In genomic region chr10:71361836-71362562, GRCm38 (mm10) we compare ENCODE assay signal across 9 mouse cellular contexts. TPM values are rescaled to one million over a fixed set of nuclear protein-coding genes. Genes with fewer than 3 reads are reported as not detected.
DNase-seq lines count a peak whose midpoint lies in the region; ATAC-seq lines count a peak whose summit lies in the region.
"Had no signal": no experiment of that assay in that cellular context is flagged by ENCODE, and none has a peak within 500 bp of the region (broad histone marks: within the 10 kb centered on the region; RNA-seq: fewer than 3 reads in every experiment).

No protein-coding gene starts in this region.

- H3K9me3 ChIP-seq in kidney, embryonic 16.5 days (ENCODE audit: low read length): no peaks in the 10 kb centered on the region
- no peaks in the 10 kb centered on the region for H3K9me3 ChIP-seq in forebrain, embryonic 10.5 days
- H3K9me3 ChIP-seq in hindbrain, embryonic 15.5 days: no peaks in the 10 kb centered on the region

- 0 out of 2 replicates have a peak, but pooled peaks have one; percentile 33 for ATAC-seq in kidney, embryonic 16.5 days (ENCODE audit: low FRiP score, low TSS enrichment)
- no peak for ATAC-seq in hindbrain, embryonic 15.5 days (ENCODE audit: low FRiP score, low read depth)

- H3K4me3 ChIP-seq in kidney, embryonic 16.5 days (ENCODE audit: low read length): no peak overlapping the region
- H3K4me3 ChIP-seq in forebrain, embryonic 10.5 days: peak overlapping the region; percentile 23; the same call in 1 of the 2 replicates
- 0 out of 2 replicates have a peak overlapping the region, but pooled peaks have one; percentile 14 for H3K4me3 ChIP-seq in hindbrain, embryonic 15.5 days
- no peak overlapping the region for H3K4me3 ChIP-seq in macrophage (ENCODE audit: inconsistent target)

- peaks cover 18% of the 10 kb centered on the region; the same call in 1 of the 2 replicates for H3K4me1 ChIP-seq in kidney, embryonic 16.5 days (ENCODE audit: insufficient read depth, low read length)
- H3K4me1 ChIP-seq in forebrain, embryonic 10.5 days: peaks cover 14% of the 10 kb centered on the region
- peaks cover 18% of the 10 kb centered on the region for H3K4me1 ChIP-seq in hindbrain, embryonic 15.5 days (replicated peaks)

- H3K9ac ChIP-seq in kidney, embryonic 16.5 days (replicated peaks; ENCODE audit: low read length): no peak overlapping the region
- no peak overlapping the region for H3K9ac ChIP-seq in hindbrain, embryonic 15.5 days
- H3K9ac ChIP-seq: liver, embryonic 14.5 days had no signal

- H3K36me3 ChIP-seq in kidney, embryonic 16.5 days (ENCODE audit: insufficient read depth, low read length): peaks cover 6% of the 10 kb centered on the region; the same call in 1 of the 2 replicates
- peaks cover 29% of the 10 kb centered on the region for H3K36me3 ChIP-seq in forebrain, embryonic 10.5 days (replicated peaks)
- H3K36me3 ChIP-seq in hindbrain, embryonic 15.5 days: 0 out of 2 replicates have a peak, but pooled peaks cover 11% of the 10 kb centered on the region
- H3K36me3 ChIP-seq in macrophage (ENCODE audit: inconsistent target): peaks cover 18% of the 10 kb centered on the region; the same call in 1 of the 2 replicates

- no peak overlapping the region for H3K27ac ChIP-seq in kidney, embryonic 16.5 days (ENCODE audit: low read length)
- no peak overlapping the region; the same call in 1 of the 2 replicates for H3K27ac ChIP-seq in forebrain, embryonic 10.5 days
- H3K27ac ChIP-seq in hindbrain, embryonic 15.5 days (replicated peaks): no peak overlapping the region
- peak overlapping the region; percentile 35 for H3K27ac ChIP-seq in macrophage
- H3K27ac ChIP-seq: liver, embryonic 14.5 days had no signal

- H3K27me3 ChIP-seq in kidney, embryonic 16.5 days (ENCODE audit: insufficient read depth, low read length): no peaks in the 10 kb centered on the region
- no peaks in the 10 kb centered on the region for H3K27me3 ChIP-seq in forebrain, embryonic 10.5 days (ENCODE audit: poor library complexity, severe bottlenecking)
- no peaks in the 10 kb centered on the region for H3K27me3 ChIP-seq in hindbrain, embryonic 15.5 days

- no peak for DNase-seq in kidney, adult 18-20 months
- DNase-seq in forebrain, embryonic 10.5 days (ENCODE audit: extremely low spot score, low spot score): no peak
- DNase-seq in MN1 (ENCODE audit: low spot score): no peak
- no peak for DNase-seq in adrenal gland, adult 8-10 months
- no peak for DNase-seq in urinary bladder, adult 2 months (ENCODE audit: low spot score)

- peaks cover 93% of the 10 kb centered on the region for H3K79me2 ChIP-seq in macrophage (ENCODE audit: inconsistent target)

- WGBS in kidney, embryonic 16.5 days: 28% methylated on average over 18 of the region's 18 CpGs
- 17% methylated on average over 18 of the region's 18 CpGs for WGBS in forebrain, embryonic 10.5 days
- WGBS in hindbrain, embryonic 15.5 days: 20% methylated on average over 18 of the region's 18 CpGs
- WGBS in macrophage (ENCODE audit: missing documents): 57% methylated on average over 18 of the region's 18 CpGs

- peak overlapping the region; percentile 41 for H3K4me2 ChIP-seq in kidney, embryonic 16.5 days (replicated peaks; ENCODE audit: low read depth, low read length)
- peak overlapping the region; percentile 41 for H3K4me2 ChIP-seq in hindbrain, embryonic 15.5 days

RNA-seq across cellular contexts. Expression of gene Ipmk, which starts 14.4 kb away (rescaled TPM):
- 15.6 and 16.1 TPM in 2 replicates for polyA plus RNA-seq in kidney, embryonic 16.5 days (2015; fragmentation: Nextera tagmentation; extraction: Ambion mirVana)
- 21.1 TPM in 2 replicates for polyA plus RNA-seq in forebrain, embryonic 10.5 days (2016; fragmentation: Nextera tagmentation; extraction: Ambion mirVana)
- polyA plus RNA-seq in hindbrain, embryonic 15.5 days (2015; fragmentation: Nextera tagmentation; extraction: Ambion mirVana): 16.9 and 17.0 TPM in 2 replicates
- total RNA-seq in macrophage (2018; cell fraction: chromatin; rRNA removed): 10 to 100 TPM in 22 of 26 experiments, 1 to 10 TPM in 4; 6.4 to 51.4 (median 20.2) TPM
- 10 to 100 TPM; 16.4 to 31.7 (median 22.1) TPM for total RNA-seq in macrophage (2018; cell fraction: cytosol; rRNA removed)
- 10 to 100 TPM; 13.1 to 35.0 (median 23.1) TPM for total RNA-seq in macrophage (2018; cell fraction: nucleus; rRNA removed)
- polyA plus RNA-seq in macrophage (2018): 15.1 to 17.3 TPM (median 16.2 TPM) in 3 replicates
- 10 to 100 TPM; 12.6 to 16.3 (median 15.2) TPM for total RNA-seq in adrenal gland, adult 8-10 months (2022)
- 12.0 and 12.7 TPM in 2 replicates for polyA plus RNA-seq in urinary bladder, adult 2 months (2012; rRNA removed)

RNA-seq across cellular contexts. Expression of gene Cisd1, which starts 17.2 kb away (rescaled TPM):
- 137 and 139 TPM in 2 replicates for polyA plus RNA-seq in kidney, embryonic 16.5 days (2015; fragmentation: Nextera tagmentation; extraction: Ambion mirVana)
- 138 TPM in 2 replicates for polyA plus RNA-seq in forebrain, embryonic 10.5 days (2016; fragmentation: Nextera tagmentation; extraction: Ambion mirVana)
- 295 and 296 TPM in 2 replicates for polyA plus RNA-seq in hindbrain, embryonic 15.5 days (2015; fragmentation: Nextera tagmentation; extraction: Ambion mirVana)
- total RNA-seq in macrophage (2018; cell fraction: chromatin; rRNA removed): 1 to 10 TPM in 12 of 26 experiments, under 1 TPM in 3, not detected in 11; 0.45 to 3.8 (median 1.4) TPM
- total RNA-seq in macrophage (2018; cell fraction: cytosol; rRNA removed): 10 to 100 TPM; 15.3 to 32.2 (median 23.1) TPM
- total RNA-seq in macrophage (2018; cell fraction: nucleus; rRNA removed): 10 to 100 TPM in 1 of 26 experiments, 1 to 10 TPM in 25; 1.0 to 12.5 (median 4.9) TPM
- polyA plus RNA-seq in macrophage (2018): 12.0 to 43.0 TPM (median 19.5 TPM) in 3 replicates
- total RNA-seq in adrenal gland, adult 8-10 months (2022): 100 to 1,000 TPM in 1 of 4 experiments, 10 to 100 TPM in 3; 43.8 to 104 (median 72.0) TPM
- 122 and 128 TPM in 2 replicates for polyA plus RNA-seq in urinary bladder, adult 2 months (2012; rRNA removed)

Comparison
In these comparisons a context has a peak if more than half of its experiments do, and no peak if none do; other contexts are left out.
1. H3K4me3 ChIP-seq: peak in forebrain, embryonic 10.5 days (single experiment) and hindbrain, embryonic 15.5 days (single experiment); none in kidney, embryonic 16.5 days (single experiment) and macrophage (single experiment).